Mouse (Mus musculus): ENCODE data around the gene Slc25a22. TPM values are rescaled to one million over a fixed set of nuclear protein-coding genes. Genes with fewer than 3 reads are reported as not detected.
A peak's percentile ranks its signal among the peaks of the same experiment; 100 is the strongest.

Gene Slc25a22
- polyA plus RNA-seq (2012; ENCODE audit: insufficient read depth, low replicate concordance) = 22.2 and 47.0 TPM in 2 replicates

DNA sequence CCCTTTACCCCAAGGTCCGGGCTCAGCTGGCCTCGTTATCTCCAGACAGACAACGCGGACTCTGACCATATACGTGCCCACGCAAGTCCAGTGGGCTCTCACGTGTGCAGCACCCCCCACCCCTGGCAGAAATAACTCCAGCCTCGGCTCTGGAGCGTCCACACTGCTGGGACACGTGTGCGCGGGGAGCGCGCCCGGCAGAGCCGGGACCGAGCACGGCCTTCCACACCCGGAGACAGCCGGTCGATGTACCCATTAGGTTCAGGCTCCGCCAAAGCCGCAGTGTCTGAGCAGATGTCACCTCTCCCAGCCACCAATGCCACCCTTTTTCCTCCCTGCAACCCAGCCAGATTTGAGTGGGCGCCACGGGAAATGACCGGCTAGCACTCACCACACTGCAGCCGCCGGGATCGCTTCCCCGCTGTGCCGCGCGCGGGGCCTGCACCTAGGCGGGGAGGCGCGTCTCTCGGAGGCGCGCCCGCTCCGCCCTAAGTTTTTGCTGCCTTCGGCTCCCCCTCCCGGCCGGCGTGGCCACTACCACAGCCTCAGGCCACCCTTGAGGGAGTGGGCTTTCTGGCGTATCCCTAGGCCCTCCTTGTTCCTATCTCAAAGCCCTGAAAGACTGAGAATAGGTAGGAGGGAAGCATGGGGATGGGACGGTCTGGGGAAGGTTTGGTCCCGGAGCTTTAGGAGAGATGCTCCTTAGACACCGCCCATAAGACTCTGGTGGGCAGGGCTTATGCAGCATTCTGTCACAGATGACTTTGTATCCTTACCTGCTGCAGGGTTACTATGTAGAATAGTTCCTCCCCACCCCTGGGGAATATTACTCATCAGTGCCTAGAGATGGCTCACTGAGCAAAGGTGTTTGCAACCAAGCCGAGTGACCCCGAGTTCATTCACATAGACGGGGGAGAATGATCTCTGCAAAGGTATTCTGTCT lies at the start of gene Slc25a22:
Gene Slc25a22, minus strand, starts transcription at position 715 of the 943 bp plus-strand sequence.
- H3K36me3 ChIP-seq (replicated peaks; ENCODE audit: low read length) = peaks cover 69% of the 10 kb centered on the region
- H3K27me3 ChIP-seq (replicated peaks) = no peaks in the 10 kb centered on the region
- TF ChIP-seq FLI1 (IDR thresholded peaks at IDR 0.05; ENCODE audit: low read length) (no peak), GATA1 (IDR thresholded peaks at IDR 0.05; ENCODE audit: borderline replicate concordance, low read length) (no peak)
- H3K4me1 ChIP-seq = peaks cover 90% of the 10 kb centered on the region
- H3K4me3 ChIP-seq (replicated peaks) = peak within 1 kb of the TSS; percentile 97
- H3K9me3 ChIP-seq = no peaks in the 10 kb centered on the region

DNA sequence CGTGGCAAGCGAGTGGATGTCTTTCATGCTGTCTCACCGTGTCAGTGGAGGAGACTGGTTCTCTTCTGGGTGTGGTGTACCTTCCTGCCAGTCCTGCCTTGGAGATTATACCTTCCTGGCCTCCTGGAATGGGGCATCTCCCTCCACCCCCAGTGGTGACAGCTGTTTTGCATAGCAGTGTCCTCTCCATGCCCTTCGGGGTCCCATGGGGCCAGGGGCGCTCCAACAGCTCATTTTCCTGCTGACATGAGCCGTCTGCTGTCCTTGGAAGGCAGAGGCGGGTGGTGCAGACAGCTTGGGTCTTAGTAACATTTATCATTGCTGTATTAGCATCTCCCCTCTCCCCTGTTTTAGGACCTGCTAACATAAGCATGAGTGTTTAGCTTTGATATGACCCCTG lies 49.4 kb upstream of the Slc25a22 start:
- Histone ChIP-seq H3K27me3 (replicated peaks) (no peaks in the 10 kb centered on the region), H3K36me3 (replicated peaks; ENCODE audit: low read length) (peaks cover 99% of the 10 kb centered on the region), H3K4me3 (replicated peaks) (no peak overlapping the region), H3K4me1 (peaks cover 89% of the 10 kb centered on the region), H3K9me3 (no peaks in the 10 kb centered on the region)
- TF ChIP-seq FLI1 (IDR thresholded peaks at IDR 0.05; ENCODE audit: low read length) = no peak
- no peak for TF ChIP-seq GATA1 (IDR thresholded peaks at IDR 0.05; ENCODE audit: borderline replicate concordance, low read length)

DNA sequence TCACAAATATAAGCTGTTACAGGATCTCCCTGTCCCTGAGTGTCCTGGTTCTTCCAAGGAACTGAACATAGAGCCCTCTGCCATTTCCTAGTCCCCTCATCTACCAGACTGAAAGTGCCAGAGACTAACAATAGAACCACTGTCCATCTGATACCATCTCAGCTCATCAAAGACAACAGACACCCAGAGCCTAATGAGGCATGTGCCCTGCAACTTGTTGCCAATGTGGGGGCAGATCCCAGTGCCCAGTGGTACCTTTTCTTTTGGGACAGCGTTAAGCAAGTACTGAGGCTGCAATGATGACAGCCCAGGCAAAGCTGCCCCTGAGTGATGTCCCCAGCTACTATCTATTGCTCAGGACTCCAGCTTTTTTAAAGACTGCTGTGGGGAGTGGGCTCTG lies 48.5 kb upstream of the Slc25a22 start:
- TF ChIP-seq FLI1 (IDR thresholded peaks at IDR 0.05; ENCODE audit: low read length) = no peak
- TF ChIP-seq GATA1 (IDR thresholded peaks at IDR 0.05; ENCODE audit: borderline replicate concordance, low read length) = no peak

DNA sequence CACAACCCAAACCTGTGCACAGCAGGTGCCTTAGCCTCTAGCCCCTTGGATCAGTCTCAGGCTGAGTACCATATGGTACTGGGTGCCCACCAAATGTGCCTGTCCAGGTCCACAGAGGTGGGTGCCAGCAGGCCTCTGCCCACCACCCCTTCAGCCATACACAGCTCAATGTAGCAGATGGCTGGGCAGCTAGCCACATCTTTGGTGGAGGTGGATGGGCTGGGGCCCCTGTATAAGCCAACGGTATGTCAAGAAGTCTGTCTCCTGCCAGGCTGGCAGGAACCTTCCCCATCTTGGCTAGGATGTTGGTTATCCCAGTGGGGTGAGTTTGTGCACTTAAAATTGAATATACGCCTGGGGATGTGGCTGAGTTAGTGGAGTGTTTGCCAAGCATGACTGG lies 47.9 kb upstream of the Slc25a22 start:
- Histone ChIP-seq H3K4me3 (replicated peaks) (no peak overlapping the region), H3K9me3 (no peaks in the 10 kb centered on the region), H3K27me3 (replicated peaks) (no peaks in the 10 kb centered on the region), H3K36me3 (replicated peaks; ENCODE audit: low read length) (peaks cover 96% of the 10 kb centered on the region), H3K4me1 (peaks cover 90% of the 10 kb centered on the region)
- TF ChIP-seq GATA1 (IDR thresholded peaks at IDR 0.05; ENCODE audit: borderline replicate concordance, low read length) (no peak), FLI1 (IDR thresholded peaks at IDR 0.05; ENCODE audit: low read length) (no peak)

More for the DNA sequence above, 48.5 kb upstream of the Slc25a22 start:
- Histone ChIP-seq H3K4me3 (replicated peaks) (no peak overlapping the region), H3K36me3 (replicated peaks; ENCODE audit: low read length) (peaks cover 99% of the 10 kb centered on the region), H3K4me1 (peaks cover 90% of the 10 kb centered on the region), H3K27me3 (replicated peaks) (no peaks in the 10 kb centered on the region), H3K9me3 (no peaks in the 10 kb centered on the region)

DNA sequence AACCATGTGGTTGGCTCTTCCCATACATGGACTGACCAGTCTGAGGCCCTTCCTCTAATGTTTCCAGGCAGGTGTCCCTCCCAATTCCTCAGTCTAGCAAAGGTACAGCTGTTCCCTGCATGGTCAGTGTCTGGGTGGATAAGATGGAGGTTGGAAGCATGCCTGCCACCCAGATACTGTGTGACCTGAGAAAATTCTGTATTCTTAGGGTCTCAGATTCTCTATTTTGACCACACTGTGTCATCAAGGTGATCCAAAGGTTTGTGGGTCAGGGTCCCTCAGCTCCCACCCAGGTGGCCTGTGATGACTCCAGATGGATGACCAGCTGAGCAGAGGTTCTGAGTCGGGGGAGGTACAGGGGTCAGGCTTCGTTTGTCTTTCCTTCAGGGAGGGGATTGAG lies 47.5 kb upstream of the Slc25a22 start:
- H3K9me3 ChIP-seq = no peaks in the 10 kb centered on the region
- H3K4me1 ChIP-seq = peaks cover 91% of the 10 kb centered on the region
- no peaks in the 10 kb centered on the region for H3K27me3 ChIP-seq (replicated peaks)
- H3K4me3 ChIP-seq (replicated peaks) = no peak overlapping the region
- peaks cover 93% of the 10 kb centered on the region for H3K36me3 ChIP-seq (replicated peaks; ENCODE audit: low read length)
- TF ChIP-seq FLI1 (IDR thresholded peaks at IDR 0.05; ENCODE audit: low read length) = no peak
- TF ChIP-seq GATA1 (IDR thresholded peaks at IDR 0.05; ENCODE audit: borderline replicate concordance, low read length) = no peak

DNA sequence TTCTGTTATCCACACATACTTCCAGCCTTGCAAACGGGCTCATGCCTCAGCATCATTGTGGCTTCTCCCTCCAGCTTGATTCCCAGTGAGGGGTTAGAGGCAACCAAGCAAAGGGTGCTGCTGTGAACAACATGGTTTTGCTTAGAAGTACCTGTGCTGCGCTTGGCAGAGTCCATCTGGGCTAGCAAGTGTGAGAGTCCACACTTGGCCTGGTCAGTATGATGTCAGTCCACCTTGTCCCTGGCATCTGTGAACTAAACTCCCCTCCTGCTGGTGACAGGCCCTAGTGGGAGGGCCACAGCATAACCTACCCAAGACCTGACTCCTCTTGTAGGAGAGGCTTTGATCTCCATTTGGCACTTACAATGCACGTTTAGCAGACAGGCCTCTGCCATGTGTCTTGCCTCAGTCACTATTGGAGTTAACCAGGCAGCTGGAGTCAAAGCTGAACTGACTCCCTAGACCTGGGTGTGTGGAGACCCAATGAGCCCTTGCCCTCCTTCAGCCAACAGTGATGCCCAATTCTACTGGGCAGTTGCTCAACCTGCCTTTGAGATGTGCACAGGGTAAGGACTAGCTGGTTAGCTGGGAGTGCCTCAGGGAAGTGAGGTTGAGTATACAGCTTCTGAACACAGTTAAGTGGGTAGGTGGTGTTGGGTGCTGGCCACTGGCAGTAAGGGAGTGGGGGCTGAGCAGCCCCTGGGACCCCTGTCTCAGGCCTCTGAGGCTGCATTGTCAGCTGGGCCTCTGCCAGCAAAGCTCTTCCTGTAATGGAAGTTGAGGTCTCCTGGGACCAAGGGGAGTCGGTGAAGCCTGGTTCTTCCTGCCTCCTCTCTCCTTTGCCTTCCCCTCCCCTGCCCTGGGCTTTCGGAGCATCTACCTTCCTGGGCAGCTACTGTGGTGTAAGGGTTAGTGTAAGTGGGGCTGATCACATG lies 46.8 kb upstream of the Slc25a22 start:
- Histone ChIP-seq H3K36me3 (replicated peaks; ENCODE audit: low read length) (peaks cover 90% of the 10 kb centered on the region), H3K4me1 (peaks cover 91% of the 10 kb centered on the region), H3K9me3 (no peaks in the 10 kb centered on the region), H3K27me3 (replicated peaks) (no peaks in the 10 kb centered on the region), H3K4me3 (replicated peaks) (no peak overlapping the region)
- TF ChIP-seq GATA1 (IDR thresholded peaks at IDR 0.05; ENCODE audit: borderline replicate concordance, low read length) (no peak), FLI1 (IDR thresholded peaks at IDR 0.05; ENCODE audit: low read length) (no peak)

DNA sequence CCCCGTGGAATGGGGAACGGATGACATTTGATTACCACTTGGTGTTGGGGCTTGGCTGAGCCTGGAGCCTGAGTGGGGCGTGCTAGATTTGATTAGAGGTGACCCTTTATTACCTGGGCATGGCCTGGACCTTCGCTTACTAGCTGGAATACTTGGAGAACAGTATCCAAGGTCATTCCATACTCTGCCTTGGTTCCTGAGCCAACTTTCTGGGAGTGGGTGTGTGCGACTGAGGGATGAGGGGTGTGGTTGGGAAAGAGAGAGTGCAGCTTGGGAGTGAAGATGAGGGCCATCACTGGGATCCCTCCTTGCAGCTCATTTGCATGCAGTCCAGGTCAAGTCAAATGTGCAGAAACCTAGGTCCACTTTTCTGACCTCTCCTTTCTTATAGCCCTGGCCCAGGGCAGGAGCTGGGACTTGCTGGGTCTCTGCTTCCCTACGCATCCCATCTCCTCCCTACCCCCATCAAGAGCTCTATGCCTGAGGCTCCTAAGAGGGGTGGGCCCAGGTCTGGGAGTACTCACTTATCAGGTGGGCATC lies 45.5 kb upstream of the Slc25a22 start:
- H3K27me3 ChIP-seq (replicated peaks) = no peaks in the 10 kb centered on the region
- no peak overlapping the region for H3K4me3 ChIP-seq (replicated peaks)
- TF ChIP-seq FLI1 (IDR thresholded peaks at IDR 0.05; ENCODE audit: low read length) = no peak
- no peak for TF ChIP-seq GATA1 (IDR thresholded peaks at IDR 0.05; ENCODE audit: borderline replicate concordance, low read length)
- no peaks in the 10 kb centered on the region for H3K9me3 ChIP-seq
- H3K4me1 ChIP-seq = peaks cover 93% of the 10 kb centered on the region
- peaks cover 83% of the 10 kb centered on the region for H3K36me3 ChIP-seq (replicated peaks; ENCODE audit: low read length)

DNA sequence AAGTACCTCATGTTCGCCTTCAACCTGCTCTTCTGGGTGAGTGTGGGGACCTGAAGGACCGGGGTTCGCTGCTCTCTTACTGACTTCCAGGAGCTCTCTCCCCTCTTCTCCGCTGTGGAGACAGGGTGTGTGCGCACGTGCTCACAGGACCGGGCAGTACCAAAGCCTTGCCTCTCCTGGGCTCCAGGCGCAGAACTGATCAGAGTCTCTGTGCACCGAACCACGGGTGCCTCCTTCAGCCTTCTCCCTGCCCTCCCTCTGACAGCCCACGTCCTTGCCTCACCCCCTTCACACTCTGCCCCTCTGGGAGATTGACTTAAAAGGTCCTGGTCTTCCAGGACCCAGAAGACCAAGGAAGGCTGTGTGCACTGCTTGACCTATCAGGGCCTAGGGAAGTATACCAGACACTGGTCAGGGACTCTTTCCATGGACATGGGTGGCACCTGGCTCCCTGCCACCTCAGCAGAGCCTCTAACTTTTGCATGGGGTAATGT lies 44.9 kb upstream of the Slc25a22 start:
- Histone ChIP-seq H3K4me1 (peaks cover 93% of the 10 kb centered on the region), H3K36me3 (replicated peaks; ENCODE audit: low read length) (peaks cover 77% of the 10 kb centered on the region), H3K4me3 (replicated peaks) (no peak overlapping the region), H3K27me3 (replicated peaks) (no peaks in the 10 kb centered on the region), H3K9me3 (no peaks in the 10 kb centered on the region)
- TF ChIP-seq GATA1 (IDR thresholded peaks at IDR 0.05; ENCODE audit: borderline replicate concordance, low read length) (no peak), FLI1 (IDR thresholded peaks at IDR 0.05; ENCODE audit: low read length) (no peak)

Measured in megakaryocyte, embryonic 14.5 days (primary cell).